Mouse (Mus musculus): ENCODE measurements around the gene Prrt4.
"Not testable (repeated sequence)": the region's sequence is repeated elsewhere in the genome, so short reads cannot be mapped to it uniquely, and the experiment has no call there.

DNA sequence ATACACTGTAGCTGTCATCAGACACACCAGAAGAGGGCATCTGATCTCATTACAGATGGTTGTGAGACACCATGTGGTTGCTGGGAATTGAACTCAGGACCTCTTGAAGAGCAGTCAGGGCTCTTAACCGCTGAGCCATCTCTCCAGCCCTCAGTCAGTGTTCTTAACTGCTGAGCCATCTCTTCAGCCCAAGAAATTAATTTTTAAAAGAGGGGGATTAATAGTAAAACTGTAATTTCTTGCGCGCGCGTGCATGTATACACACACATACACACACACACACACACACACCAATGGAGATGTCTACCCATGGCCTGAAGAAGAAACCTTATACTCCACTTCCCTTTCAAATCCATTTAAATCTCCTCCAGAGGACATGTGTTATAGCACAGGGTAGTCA is 18.1 kb downstream of the Prrt4 start:
- TF ChIP-seq CTCF (IDR thresholded peaks at IDR 0.05; ENCODE audit: control insufficient read depth, insufficient read depth, low read length); POLR2A (IDR thresholded peaks at IDR 0.05; ENCODE audit: borderline replicate concordance, control insufficient read depth, low read depth, low read length): not testable (repeated sequence)

All from bone marrow, adult 2 months (tissue).